Mouse (Mus musculus): ENCODE results near the gene Crip1. TPM values are rescaled to one million over a fixed set of nuclear protein-coding genes. Genes with fewer than 3 reads are reported as not detected.

The Crip1 gene
- polyA plus RNA-seq, 1 experiment from 2014 or later = 312 TPM

- peak; percentile 82 for DNase-seq (ENCODE audit: low spot score)
These were observed 9.1 kb downstream of the Crip1 start for GRCm38 (mm10) chr12:113155076-113155771.

GRCm38 (mm10) chr12:113155887-113156539, 9.9 kb downstream of the Crip1 start, which contains the start of gene Tedc1:
Gene Tedc1, plus strand, starts transcription at chr12:113156421.
- ATAC-seq (replicated peaks; ENCODE audit: low FRiP score, low TSS enrichment, low read depth) = peak; percentile 98
- Histone ChIP-seq H3K27me3 (replicated peaks; ENCODE audit: control insufficient read depth, insufficient read depth, low read length) (peaks cover 12% of the 10 kb centered on the region), H3K4me2 (ENCODE audit: low read length) (peak within 1 kb of the TSS; percentile 89), H3K36me3 (ENCODE audit: control insufficient read depth, insufficient read depth, low read length) (no peaks in the 10 kb centered on the region; the same call in 1 of the 2 replicates), H3K9ac (ENCODE audit: low read length) (peak within 1 kb of the TSS; percentile 51), H3K9me3 (ENCODE audit: control insufficient read depth, low read length) (no peaks in the 10 kb centered on the region), H3K27ac (ENCODE audit: low read depth) (peak within 1 kb of the TSS; percentile 68), H3K4me3 (ENCODE audit: low read depth, low read length) (peak within 1 kb of the TSS; percentile 69), H3K4me1 (replicated peaks; ENCODE audit: control insufficient read depth, insufficient read depth, low read length) (peaks cover 21% of the 10 kb centered on the region)
- DNase-seq (ENCODE audit: low spot score) = peak; percentile 99
- under 1% methylated on average over 46 of the region's 46 CpGs for WGBS

More at GRCm38 (mm10) chr12:113155076-113155771, 9.1 kb downstream of the Crip1 start:
- Histone ChIP-seq H3K9ac (ENCODE audit: low read length) (peak overlapping the region; percentile 43), H3K27ac (ENCODE audit: low read depth) (peak overlapping the region; percentile 68), H3K4me1 (replicated peaks; ENCODE audit: control insufficient read depth, insufficient read depth, low read length) (peaks cover 21% of the 10 kb centered on the region), H3K36me3 (ENCODE audit: control insufficient read depth, insufficient read depth, low read length) (no peaks in the 10 kb centered on the region; the same call in 1 of the 2 replicates), H3K4me2 (ENCODE audit: low read length) (peak overlapping the region; percentile 66), H3K9me3 (ENCODE audit: control insufficient read depth, low read length) (no peaks in the 10 kb centered on the region), H3K27me3 (replicated peaks; ENCODE audit: control insufficient read depth, insufficient read depth, low read length) (peaks cover 14% of the 10 kb centered on the region), H3K4me3 (ENCODE audit: low read depth, low read length) (peak overlapping the region; percentile 35)
- ATAC-seq (replicated peaks; ENCODE audit: low FRiP score, low TSS enrichment, low read depth) = peak; percentile 0; the same call in 1 of the 2 replicates
- 5% methylated on average over 32 of the region's 32 CpGs for WGBS

- 1% methylated on average over 23 of the region's 23 CpGs for WGBS
These were observed 10.4 kb downstream of the Crip1 start for GRCm38 (mm10) chr12:113156540-113156929.

GRCm38 (mm10) chr12:113157002-113157401, 10.9 kb downstream of the Crip1 start:
- Histone ChIP-seq H3K4me2 (ENCODE audit: low read length) (peak overlapping the region; percentile 89), H3K27ac (ENCODE audit: low read depth) (no peak overlapping the region), H3K9ac (ENCODE audit: low read length) (peak overlapping the region; percentile 51), H3K27me3 (replicated peaks; ENCODE audit: control insufficient read depth, insufficient read depth, low read length) (0 out of 2 replicates have a peak, but pooled peaks cover 4% of the 10 kb centered on the region), H3K36me3 (ENCODE audit: control insufficient read depth, insufficient read depth, low read length) (peaks cover 8% of the 10 kb centered on the region), H3K4me1 (replicated peaks; ENCODE audit: control insufficient read depth, insufficient read depth, low read length) (peaks cover 13% of the 10 kb centered on the region), H3K4me3 (ENCODE audit: low read depth, low read length) (peak overlapping the region; percentile 69), H3K9me3 (ENCODE audit: control insufficient read depth, low read length) (no peaks in the 10 kb centered on the region)
- no peak for ATAC-seq (replicated peaks; ENCODE audit: low FRiP score, low TSS enrichment, low read depth)
- no peak for DNase-seq (ENCODE audit: low spot score)
- WGBS = 27% methylated on average over 8 of the region's 8 CpGs

More at GRCm38 (mm10) chr12:113156540-113156929, 10.4 kb downstream of the Crip1 start:
- Histone ChIP-seq H3K9me3 (ENCODE audit: control insufficient read depth, low read length) (no peaks in the 10 kb centered on the region), H3K27ac (ENCODE audit: low read depth) (peak overlapping the region; percentile 64; the same call in 1 of the 2 replicates), H3K36me3 (ENCODE audit: control insufficient read depth, insufficient read depth, low read length) (peaks cover 4% of the 10 kb centered on the region), H3K27me3 (replicated peaks; ENCODE audit: control insufficient read depth, insufficient read depth, low read length) (0 out of 2 replicates have a peak, but pooled peaks cover 9% of the 10 kb centered on the region), H3K4me1 (replicated peaks; ENCODE audit: control insufficient read depth, insufficient read depth, low read length) (peaks cover 17% of the 10 kb centered on the region), H3K9ac (ENCODE audit: low read length) (peak overlapping the region; percentile 51), H3K4me3 (ENCODE audit: low read depth, low read length) (peak overlapping the region; percentile 69), H3K4me2 (ENCODE audit: low read length) (peak overlapping the region; percentile 89)
- DNase-seq (ENCODE audit: low spot score) (no peak), ATAC-seq (replicated peaks; ENCODE audit: low FRiP score, low TSS enrichment, low read depth) (peak; percentile 32; the same call in 1 of the 2 replicates)

DNA sequence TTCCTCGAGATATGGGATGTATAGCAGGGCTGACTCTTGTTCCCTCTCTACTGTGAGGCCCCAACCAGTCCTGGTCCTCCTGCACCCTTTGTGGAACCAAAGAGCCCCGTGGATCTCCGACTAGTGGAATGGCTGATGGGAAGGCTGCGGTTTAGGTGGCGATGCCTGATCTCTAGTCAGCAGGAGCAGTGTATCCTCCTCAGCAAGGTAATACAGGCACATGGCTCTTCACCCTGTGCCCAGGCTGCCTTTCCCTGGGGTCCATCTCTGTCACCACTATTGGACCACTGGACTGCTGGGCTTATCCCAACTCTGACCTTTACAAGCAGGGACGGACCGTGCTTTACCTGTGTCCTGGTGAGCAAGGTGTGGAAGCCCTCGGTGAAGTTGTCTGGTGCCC, 11.4 kb downstream of the Crip1 start:
- Histone ChIP-seq H3K4me3 (ENCODE audit: low read depth, low read length) (no peak overlapping the region), H3K9ac (ENCODE audit: low read length) (no peak overlapping the region), H3K36me3 (ENCODE audit: control insufficient read depth, insufficient read depth, low read length) (peaks cover 10% of the 10 kb centered on the region), H3K27me3 (replicated peaks; ENCODE audit: control insufficient read depth, insufficient read depth, low read length) (no peaks in the 10 kb centered on the region), H3K4me2 (ENCODE audit: low read length) (peak overlapping the region; percentile 89), H3K27ac (ENCODE audit: low read depth) (no peak overlapping the region), H3K4me1 (replicated peaks; ENCODE audit: control insufficient read depth, insufficient read depth, low read length) (peaks cover 11% of the 10 kb centered on the region), H3K9me3 (ENCODE audit: control insufficient read depth, low read length) (no peaks in the 10 kb centered on the region)
- ATAC-seq (replicated peaks; ENCODE audit: low FRiP score, low TSS enrichment, low read depth) = no peak
- no peak for DNase-seq (ENCODE audit: low spot score)
- 81% methylated on average over 8 of the region's 8 CpGs for WGBS

DNA sequence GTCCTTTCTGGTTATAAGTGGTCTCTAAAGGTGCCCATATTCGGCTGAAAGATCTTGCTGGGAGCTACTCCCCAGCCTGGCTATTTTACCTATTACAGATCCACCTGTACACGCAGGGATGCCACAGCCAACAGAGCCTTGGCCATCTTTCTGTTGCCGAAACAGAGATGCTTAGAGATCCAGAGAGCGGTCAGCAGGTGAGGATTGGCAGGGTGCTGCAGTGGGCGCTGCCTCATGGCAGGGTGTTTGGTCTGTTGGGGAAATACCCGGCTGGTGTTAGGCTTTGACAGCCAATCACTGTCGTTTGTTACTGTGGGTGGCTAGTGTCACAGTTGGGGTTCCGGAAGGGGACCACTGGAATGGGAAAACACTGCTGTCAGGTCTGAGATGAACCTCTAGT, 11.9 kb downstream of the Crip1 start:
- 92% methylated on average over 8 of the region's 8 CpGs for WGBS
- DNase-seq (ENCODE audit: low spot score) (no peak), ATAC-seq (replicated peaks; ENCODE audit: low FRiP score, low TSS enrichment, low read depth) (no peak)
- Histone ChIP-seq H3K9me3 (ENCODE audit: control insufficient read depth, low read length) (no peaks in the 10 kb centered on the region), H3K4me2 (ENCODE audit: low read length) (no peak overlapping the region), H3K4me3 (ENCODE audit: low read depth, low read length) (no peak overlapping the region), H3K4me1 (replicated peaks; ENCODE audit: control insufficient read depth, insufficient read depth, low read length) (peaks cover 11% of the 10 kb centered on the region), H3K9ac (ENCODE audit: low read length) (no peak overlapping the region), H3K36me3 (ENCODE audit: control insufficient read depth, insufficient read depth, low read length) (peaks cover 14% of the 10 kb centered on the region), H3K27me3 (replicated peaks; ENCODE audit: control insufficient read depth, insufficient read depth, low read length) (no peaks in the 10 kb centered on the region), H3K27ac (ENCODE audit: low read depth) (no peak overlapping the region)

- no peaks in the 10 kb centered on the region for H3K4me1 ChIP-seq (replicated peaks; ENCODE audit: control insufficient read depth, insufficient read depth, low read length)
- H3K9ac ChIP-seq (ENCODE audit: low read length) = no peak overlapping the region
- H3K9me3 ChIP-seq (ENCODE audit: control insufficient read depth, low read length) = no peaks in the 10 kb centered on the region
- H3K4me2 ChIP-seq (ENCODE audit: low read length) = no peak overlapping the region
- DNase-seq (ENCODE audit: low spot score) = no peak
- peak; percentile 18; the same call in 1 of the 2 replicates for ATAC-seq (replicated peaks; ENCODE audit: low FRiP score, low TSS enrichment, low read depth)
- 85% methylated on average over 11 of the region's 11 CpGs for WGBS
- peak overlapping the region; percentile 43; the same call in 1 of the 2 replicates for H3K27ac ChIP-seq (ENCODE audit: low read depth)
- H3K36me3 ChIP-seq (ENCODE audit: control insufficient read depth, insufficient read depth, low read length) = peaks cover 26% of the 10 kb centered on the region
- no peak overlapping the region for H3K4me3 ChIP-seq (ENCODE audit: low read depth, low read length)
- no peaks in the 10 kb centered on the region for H3K27me3 ChIP-seq (replicated peaks; ENCODE audit: control insufficient read depth, insufficient read depth, low read length)
These were observed 17.5 kb downstream of the Crip1 start for GRCm38 (mm10) chr12:113163561-113164006.

DNA sequence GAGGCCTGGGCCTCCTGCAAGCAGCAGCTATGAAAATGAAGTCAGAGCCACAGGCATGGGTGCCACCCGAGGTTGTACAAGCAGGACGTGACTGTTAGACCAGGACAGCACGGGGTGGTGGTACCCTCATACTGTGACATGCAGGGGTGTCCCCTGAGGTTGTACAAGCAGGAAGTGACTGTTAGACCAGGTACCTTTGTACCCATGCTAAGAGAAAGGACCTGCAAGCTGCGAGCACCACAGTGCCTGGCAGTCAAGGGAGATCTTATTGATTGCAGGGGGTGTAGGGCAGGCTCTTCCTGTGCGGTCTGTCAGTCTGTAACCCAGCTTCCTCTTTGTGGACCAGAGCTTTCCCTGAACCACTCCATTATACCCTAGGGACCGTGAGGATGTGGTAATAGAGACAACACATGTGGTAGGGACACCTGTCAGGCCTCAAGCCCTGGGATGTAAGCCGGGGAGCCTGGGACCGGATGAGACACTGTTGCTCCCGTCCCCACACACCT, 22.0 kb downstream of the Crip1 start:
- Histone ChIP-seq H3K9me3 (ENCODE audit: control insufficient read depth, low read length) (no peaks in the 10 kb centered on the region), H3K27ac (ENCODE audit: low read depth) (no peak overlapping the region), H3K9ac (ENCODE audit: low read length) (no peak overlapping the region), H3K4me2 (ENCODE audit: low read length) (no peak overlapping the region), H3K4me1 (replicated peaks; ENCODE audit: control insufficient read depth, insufficient read depth, low read length) (no peaks in the 10 kb centered on the region), H3K27me3 (replicated peaks; ENCODE audit: control insufficient read depth, insufficient read depth, low read length) (no peaks in the 10 kb centered on the region), H3K36me3 (ENCODE audit: control insufficient read depth, insufficient read depth, low read length) (peaks cover 10% of the 10 kb centered on the region), H3K4me3 (ENCODE audit: low read depth, low read length) (no peak overlapping the region)
- DNase-seq (ENCODE audit: low spot score) (no peak), ATAC-seq (replicated peaks; ENCODE audit: low FRiP score, low TSS enrichment, low read depth) (no peak)
- WGBS = 75% methylated on average over 9 of the region's 9 CpGs
